Mouse (Mus musculus): ENCODE data around the gene Cyp8b1. TPM values are rescaled to one million over a fixed set of nuclear protein-coding genes. Genes with fewer than 3 reads are reported as not detected.

Cyp8b1 gene
- polyA plus RNA-seq, 1 experiment from 2014 or later: not detected

DNA sequence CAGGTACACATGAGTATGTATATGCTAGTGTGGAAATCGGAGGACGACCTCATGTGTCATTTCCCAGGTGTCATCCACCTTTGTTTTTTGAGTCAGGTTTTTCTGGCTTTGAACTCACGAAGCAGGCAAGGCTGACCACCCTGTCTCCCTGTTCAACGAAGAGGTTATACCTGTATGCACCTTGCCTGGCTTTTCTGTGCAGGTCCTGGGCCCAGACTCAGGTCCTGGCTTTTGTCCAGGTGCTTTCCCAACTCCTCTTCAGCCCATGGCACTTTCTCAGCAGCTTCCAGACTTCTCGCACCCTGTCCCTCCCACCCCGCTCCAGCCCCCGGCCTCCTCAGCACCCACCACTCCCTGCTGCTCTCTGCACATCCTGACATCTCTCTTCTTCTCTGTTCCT is 4.9 kb downstream of the Cyp8b1 start:
- WGBS: 88% methylated on average over 7 of the region's 7 CpGs
- Histone ChIP-seq H3K4me3 (replicated peaks) (no peak overlapping the region), H3K36me3 (no peaks in the 10 kb centered on the region), H3K9me3 (no peaks in the 10 kb centered on the region), H3K4me2 (replicated peaks) (no peak overlapping the region), H3K27me3 (replicated peaks) (no peaks in the 10 kb centered on the region), H3K27ac (no peak overlapping the region), H3K4me1 (replicated peaks) (no peaks in the 10 kb centered on the region), H3K9ac (no peak overlapping the region)
- no peak for ATAC-seq

GRCm38 (mm10) chr9:121909635-121910034 is 6.5 kb downstream of the Cyp8b1 start:
- H3K36me3 ChIP-seq: no peaks in the 10 kb centered on the region
- H3K9me3 ChIP-seq: no peaks in the 10 kb centered on the region
- 80% methylated on average over 6 of the region's 6 CpGs for WGBS
- H3K27me3 ChIP-seq (replicated peaks): no peaks in the 10 kb centered on the region
- no peak overlapping the region for H3K27ac ChIP-seq
- no peak for ATAC-seq
- no peak overlapping the region for H3K4me3 ChIP-seq (replicated peaks)
- H3K4me2 ChIP-seq (replicated peaks): no peak overlapping the region
- no peak overlapping the region for H3K9ac ChIP-seq
- H3K4me1 ChIP-seq (replicated peaks): no peaks in the 10 kb centered on the region

DNA sequence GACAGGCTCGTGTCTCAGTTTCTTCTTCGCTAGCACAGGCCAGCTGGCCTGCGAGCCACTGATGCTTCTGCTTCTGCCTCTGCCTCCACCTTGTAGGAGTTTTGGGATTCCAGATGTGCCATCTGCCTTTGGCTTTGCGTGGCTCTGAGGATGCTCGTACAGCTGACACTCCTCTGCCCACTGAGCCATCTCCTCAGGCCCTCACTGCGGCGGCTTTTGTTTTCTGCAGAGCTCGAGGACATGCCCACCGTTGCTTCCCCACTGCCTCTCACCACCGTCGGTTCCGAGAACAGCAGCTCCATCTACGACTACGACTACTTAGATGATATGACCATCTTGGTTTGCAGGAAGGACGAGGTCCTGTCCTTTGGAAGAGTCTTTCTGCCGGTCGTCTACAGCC is 7.8 kb downstream of the Cyp8b1 start:
- no peaks in the 10 kb centered on the region for H3K27me3 ChIP-seq (replicated peaks)
- no peaks in the 10 kb centered on the region for H3K36me3 ChIP-seq
- no peak overlapping the region for H3K4me2 ChIP-seq (replicated peaks)
- H3K9ac ChIP-seq: no peak overlapping the region
- 90% methylated on average over 17 of the region's 17 CpGs for WGBS
- no peak overlapping the region for H3K27ac ChIP-seq
- no peak for ATAC-seq
- H3K4me3 ChIP-seq (replicated peaks): no peak overlapping the region
- no peaks in the 10 kb centered on the region for H3K4me1 ChIP-seq (replicated peaks)
- H3K9me3 ChIP-seq: no peaks in the 10 kb centered on the region

GRCm38 (mm10) chr9:121907356-121908070 is 8.6 kb downstream of the Cyp8b1 start:
- H3K4me3 ChIP-seq (replicated peaks): no peak overlapping the region
- H3K4me1 ChIP-seq (replicated peaks): no peaks in the 10 kb centered on the region
- no peak overlapping the region for H3K9ac ChIP-seq
- H3K27me3 ChIP-seq (replicated peaks): no peaks in the 10 kb centered on the region
- no peaks in the 10 kb centered on the region for H3K9me3 ChIP-seq
- 69% methylated on average over 10 of the region's 10 CpGs for WGBS
- no peak overlapping the region for H3K4me2 ChIP-seq (replicated peaks)
- no peaks in the 10 kb centered on the region for H3K36me3 ChIP-seq
- H3K27ac ChIP-seq: no peak overlapping the region
- ATAC-seq: no peak

- ATAC-seq: no peak
- H3K9me3 ChIP-seq: no peaks in the 10 kb centered on the region
- H3K36me3 ChIP-seq: no peaks in the 10 kb centered on the region
- H3K4me2 ChIP-seq (replicated peaks): no peak overlapping the region
- H3K27me3 ChIP-seq (replicated peaks): no peaks in the 10 kb centered on the region
- no peak overlapping the region for H3K9ac ChIP-seq
- H3K4me1 ChIP-seq (replicated peaks): no peaks in the 10 kb centered on the region
- no peak overlapping the region for H3K27ac ChIP-seq
- 78% methylated on average over 5 of the region's 5 CpGs for WGBS
- H3K4me3 ChIP-seq (replicated peaks): no peak overlapping the region
These were observed 9.6 kb downstream of the Cyp8b1 start for GRCm38 (mm10) chr9:121906456-121906855.

DNA sequence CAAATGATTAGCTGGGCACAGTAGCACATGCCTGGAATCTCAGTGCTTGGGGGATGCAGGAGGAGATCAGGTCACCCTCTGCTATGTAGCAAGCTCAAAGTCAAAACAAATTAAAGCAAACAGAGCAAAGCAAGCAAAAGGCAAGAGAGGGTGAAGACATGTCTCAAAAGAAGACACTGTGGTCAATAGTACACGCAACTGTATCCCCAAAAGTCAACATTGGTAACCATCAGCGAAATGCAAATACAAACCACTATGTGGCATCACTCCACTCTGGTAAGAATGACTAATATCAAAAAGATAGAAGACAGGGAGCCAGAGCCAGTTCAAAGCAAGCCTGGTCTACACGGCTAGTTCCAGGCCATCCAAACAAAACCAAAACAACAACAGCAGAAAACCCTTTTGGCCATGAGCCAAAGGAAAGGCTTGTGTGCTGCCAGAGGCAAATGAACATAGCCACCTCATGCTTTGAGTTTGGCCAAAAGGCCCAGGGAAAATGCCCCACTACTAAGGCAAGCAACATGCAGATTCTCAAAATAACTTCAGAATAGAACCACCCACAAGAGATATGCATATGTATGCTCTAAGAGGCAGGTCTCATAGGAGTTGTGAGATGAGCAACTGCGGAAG is 10.4 kb downstream of the Cyp8b1 start:
- no peaks in the 10 kb centered on the region for H3K9me3 ChIP-seq
- H3K9ac ChIP-seq: no peak overlapping the region
- H3K4me2 ChIP-seq (replicated peaks): no peak overlapping the region
- H3K27me3 ChIP-seq (replicated peaks): no peaks in the 10 kb centered on the region
- no peak overlapping the region for H3K27ac ChIP-seq
- H3K36me3 ChIP-seq: no peaks in the 10 kb centered on the region
- H3K4me1 ChIP-seq (replicated peaks): no peaks in the 10 kb centered on the region
- ATAC-seq: no peak
- WGBS: 83% methylated on average over 4 of the region's 4 CpGs
- H3K4me3 ChIP-seq (replicated peaks): no peak overlapping the region

- no peaks in the 10 kb centered on the region for H3K9me3 ChIP-seq
- WGBS: 88% methylated on average over 7 of the region's 7 CpGs
- H3K9ac ChIP-seq: no peak overlapping the region
- H3K27ac ChIP-seq: no peak overlapping the region
- H3K4me2 ChIP-seq (replicated peaks): no peak overlapping the region
- no peaks in the 10 kb centered on the region for H3K4me1 ChIP-seq (replicated peaks)
- H3K36me3 ChIP-seq: no peaks in the 10 kb centered on the region
- no peak overlapping the region for H3K4me3 ChIP-seq (replicated peaks)
- no peaks in the 10 kb centered on the region for H3K27me3 ChIP-seq (replicated peaks)
- no peak for ATAC-seq
These were observed 11.2 kb downstream of the Cyp8b1 start for GRCm38 (mm10) chr9:121904946-121905345.

DNA sequence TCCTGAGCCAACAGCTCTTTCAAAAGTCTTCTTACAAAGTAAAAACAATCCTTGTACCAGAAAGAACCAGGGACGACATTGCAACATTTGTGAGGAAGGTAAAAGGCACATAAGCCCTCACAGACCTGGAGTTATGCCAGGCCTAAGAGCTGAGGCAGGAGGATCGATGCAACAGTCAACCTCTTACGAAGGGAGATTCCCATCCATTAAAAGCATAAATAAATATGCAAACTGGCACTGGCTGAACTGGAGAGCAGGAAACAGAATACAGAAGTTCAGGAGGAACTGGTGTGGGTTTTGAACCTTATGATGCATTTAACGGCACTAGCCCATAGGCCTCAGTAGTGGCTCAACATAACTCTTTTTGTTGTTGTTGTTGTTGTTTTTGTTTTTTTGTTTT is 11.8 kb downstream of the Cyp8b1 start:
- Histone ChIP-seq H3K9ac (no peak overlapping the region), H3K9me3 (no peaks in the 10 kb centered on the region), H3K4me2 (replicated peaks) (no peak overlapping the region), H3K36me3 (no peaks in the 10 kb centered on the region), H3K4me3 (replicated peaks) (no peak overlapping the region), H3K27me3 (replicated peaks) (no peaks in the 10 kb centered on the region), H3K27ac (no peak overlapping the region), H3K4me1 (replicated peaks) (no peaks in the 10 kb centered on the region)
- ATAC-seq: no peak
- WGBS: 73% methylated on average over 4 of the region's 4 CpGs

DNA sequence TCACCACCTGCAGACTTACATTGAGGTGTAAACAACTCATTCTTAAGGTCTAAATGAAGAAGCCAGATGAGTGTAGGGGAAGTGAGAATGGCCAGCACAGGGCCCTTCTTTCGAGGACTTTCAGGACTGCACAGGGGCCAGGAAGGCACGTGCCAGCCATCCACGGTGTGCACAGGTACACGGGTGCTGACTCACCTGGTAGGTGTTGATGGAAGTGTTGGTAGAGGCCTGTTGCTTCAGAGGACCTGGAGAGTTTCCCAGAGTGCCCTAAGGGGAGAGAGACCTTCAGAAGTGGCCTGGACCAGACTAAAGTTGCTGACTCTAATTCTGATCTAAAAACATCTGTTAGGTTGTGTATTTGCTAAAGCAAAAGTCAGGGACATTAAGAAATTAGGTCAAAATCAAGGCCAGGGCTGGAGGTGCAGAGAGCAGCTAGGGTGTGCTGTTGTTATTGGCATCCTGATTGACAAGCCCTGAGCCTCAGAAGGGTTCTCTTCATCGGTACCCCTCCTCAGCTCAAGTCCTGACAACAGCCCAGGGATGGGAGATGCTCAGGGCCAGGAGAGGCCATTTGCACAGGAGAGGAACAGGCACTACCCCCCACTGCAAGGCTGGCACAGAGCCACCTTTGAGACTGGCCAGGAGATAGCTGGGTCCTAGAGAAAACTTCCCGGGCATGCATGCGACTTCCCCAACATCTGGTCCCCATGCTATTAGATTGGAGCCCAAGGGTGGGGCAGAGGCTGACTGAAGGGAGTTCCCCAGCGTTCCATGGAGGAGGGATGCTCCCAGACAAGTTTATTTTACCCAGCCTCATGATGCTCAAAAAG is 12.4 kb downstream of the Cyp8b1 start:
- H3K4me2 ChIP-seq (replicated peaks): no peak overlapping the region
- H3K4me1 ChIP-seq (replicated peaks): no peaks in the 10 kb centered on the region
- 77% methylated on average over 8 of the region's 8 CpGs for WGBS
- H3K9me3 ChIP-seq: no peaks in the 10 kb centered on the region
- ATAC-seq: no peak
- no peak overlapping the region for H3K4me3 ChIP-seq (replicated peaks)
- no peak overlapping the region for H3K9ac ChIP-seq
- no peak overlapping the region for H3K27ac ChIP-seq
- no peaks in the 10 kb centered on the region for H3K27me3 ChIP-seq (replicated peaks)
- H3K36me3 ChIP-seq: no peaks in the 10 kb centered on the region

DNA sequence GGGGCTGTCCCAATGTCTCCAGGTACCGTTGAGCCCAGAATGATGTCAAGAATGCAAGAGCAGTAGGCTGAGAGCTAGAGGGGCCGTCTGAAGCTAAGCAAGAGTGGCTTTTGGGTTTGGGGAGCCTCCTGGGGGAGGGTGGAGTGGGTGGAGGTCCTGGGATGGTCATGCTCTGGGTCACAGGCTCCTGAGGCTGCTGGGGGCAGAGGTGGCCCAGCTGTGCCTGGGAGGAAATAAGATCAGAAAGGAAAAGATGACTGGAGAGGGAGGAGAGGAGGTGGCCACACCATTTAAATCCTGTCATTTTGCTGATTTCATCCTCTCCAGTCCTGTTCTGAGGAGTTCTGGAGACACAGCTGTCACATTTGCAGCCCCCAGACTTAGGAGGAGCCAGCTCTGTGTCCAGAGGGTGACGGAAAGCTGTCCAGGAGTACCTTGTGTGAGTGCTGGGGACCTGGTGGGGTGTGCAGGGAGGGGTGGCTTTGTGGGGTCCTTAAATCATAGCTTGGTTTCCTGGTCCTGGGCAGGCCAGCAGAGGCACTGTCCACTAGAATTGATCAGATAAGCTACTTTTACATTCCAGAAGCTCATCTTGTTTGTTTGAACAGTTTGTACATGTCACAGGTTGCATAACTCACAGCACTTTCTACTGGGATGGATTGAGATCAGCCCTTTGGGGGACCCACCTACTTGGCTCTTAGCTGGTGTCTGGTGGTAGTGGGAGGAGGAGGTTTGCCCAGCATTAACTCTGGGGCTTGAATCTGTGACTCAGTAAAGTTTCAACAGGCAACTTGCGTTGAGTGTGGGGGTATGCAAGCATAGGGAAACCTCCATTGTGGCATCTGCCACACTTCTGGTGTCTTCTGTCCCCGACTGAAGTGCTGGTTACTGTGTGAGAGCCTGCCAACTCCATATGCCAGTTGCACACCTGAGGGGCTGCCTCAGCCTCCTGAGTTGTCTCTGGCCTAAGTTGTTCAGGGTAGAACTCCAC is 14.1 kb downstream of the Cyp8b1 start:
- ATAC-seq: no peak
- H3K27ac ChIP-seq: no peak overlapping the region
- WGBS: 62% methylated on average over 5 of the region's 5 CpGs
- H3K4me1 ChIP-seq (replicated peaks): no peaks in the 10 kb centered on the region
- H3K9me3 ChIP-seq: no peaks in the 10 kb centered on the region
- H3K36me3 ChIP-seq: no peaks in the 10 kb centered on the region
- no peak overlapping the region for H3K9ac ChIP-seq
- H3K4me3 ChIP-seq (replicated peaks): no peak overlapping the region
- H3K4me2 ChIP-seq (replicated peaks): no peak overlapping the region
- H3K27me3 ChIP-seq (replicated peaks): no peaks in the 10 kb centered on the region

- ATAC-seq: no peak
- 85% methylated on average over 5 of the region's 5 CpGs for WGBS
- no peaks in the 10 kb centered on the region for H3K27me3 ChIP-seq (replicated peaks)
- no peak overlapping the region for H3K4me2 ChIP-seq (replicated peaks)
- no peaks in the 10 kb centered on the region for H3K9me3 ChIP-seq
- H3K27ac ChIP-seq: no peak overlapping the region
- H3K4me3 ChIP-seq (replicated peaks): no peak overlapping the region
- H3K36me3 ChIP-seq: no peaks in the 10 kb centered on the region
- 0 out of 2 replicates have a peak, but pooled peaks cover 1% of the 10 kb centered on the region for H3K4me1 ChIP-seq (replicated peaks)
- no peak overlapping the region for H3K9ac ChIP-seq
These were observed 15.7 kb downstream of the Cyp8b1 start for GRCm38 (mm10) chr9:121900282-121900855.

All from intestine, embryonic 15.5 days (tissue).